Mouse (Mus musculus): ENCODE data around the gene Gm47841. TPM values are rescaled to one million over a fixed set of nuclear protein-coding genes. Genes with fewer than 3 reads are reported as not detected.

Gm47841 gene
- polyA plus RNA-seq, 1 experiment from 2014 or later = not detected

DNA sequence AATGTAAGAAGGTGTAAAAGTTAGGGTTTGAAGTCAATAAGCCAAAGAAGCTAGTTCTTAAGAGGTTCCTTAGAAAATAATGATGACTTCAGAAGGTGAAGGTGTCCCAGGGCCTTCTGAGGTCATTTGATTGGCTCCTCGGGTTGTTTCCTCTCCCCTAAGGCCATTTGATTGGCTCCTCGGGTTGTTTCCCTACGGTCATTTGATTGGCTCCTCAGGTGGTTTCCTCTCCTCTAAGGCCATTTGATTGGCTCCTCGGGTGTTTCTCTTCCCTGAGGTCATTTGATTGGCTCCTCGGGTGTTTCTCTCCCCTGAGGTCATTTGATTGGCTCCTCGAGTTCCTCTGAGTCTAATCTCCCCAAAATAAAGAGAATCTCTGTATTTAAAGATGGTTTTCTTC lies 35.8 kb downstream of the Gm47841 start:
- H3K4me3 ChIP-seq (ENCODE audit: low read depth, low read length) = no peak overlapping the region
- no peak overlapping the region for H3K9ac ChIP-seq (ENCODE audit: low read length)
- no peaks in the 10 kb centered on the region for H3K27me3 ChIP-seq (ENCODE audit: control insufficient read depth, insufficient read depth, low read length)
- no peaks in the 10 kb centered on the region for H3K4me1 ChIP-seq (replicated peaks; ENCODE audit: control insufficient read depth, insufficient read depth)
- ATAC-seq (ENCODE audit: low FRiP score, low TSS enrichment) (no peak), DNase-seq (ENCODE audit: low spot score) (no peak)
- TF ChIP-seq EP300 (optimal IDR thresholded peaks at IDR 0.05) (no peak), CTCF (IDR thresholded peaks at IDR 0.05; ENCODE audit: low read depth) (no peak)
- H3K9me3 ChIP-seq (ENCODE audit: control insufficient read depth, low read length) = no peaks in the 10 kb centered on the region
- H3K36me3 ChIP-seq (ENCODE audit: control insufficient read depth, insufficient read depth, low read length) = no peaks in the 10 kb centered on the region
- 91% methylated on average over 6 of the region's 6 CpGs for WGBS
- no peak overlapping the region for H3K27ac ChIP-seq (replicated peaks)
- no peak overlapping the region for H3K4me2 ChIP-seq (replicated peaks; ENCODE audit: low read depth)

DNA sequence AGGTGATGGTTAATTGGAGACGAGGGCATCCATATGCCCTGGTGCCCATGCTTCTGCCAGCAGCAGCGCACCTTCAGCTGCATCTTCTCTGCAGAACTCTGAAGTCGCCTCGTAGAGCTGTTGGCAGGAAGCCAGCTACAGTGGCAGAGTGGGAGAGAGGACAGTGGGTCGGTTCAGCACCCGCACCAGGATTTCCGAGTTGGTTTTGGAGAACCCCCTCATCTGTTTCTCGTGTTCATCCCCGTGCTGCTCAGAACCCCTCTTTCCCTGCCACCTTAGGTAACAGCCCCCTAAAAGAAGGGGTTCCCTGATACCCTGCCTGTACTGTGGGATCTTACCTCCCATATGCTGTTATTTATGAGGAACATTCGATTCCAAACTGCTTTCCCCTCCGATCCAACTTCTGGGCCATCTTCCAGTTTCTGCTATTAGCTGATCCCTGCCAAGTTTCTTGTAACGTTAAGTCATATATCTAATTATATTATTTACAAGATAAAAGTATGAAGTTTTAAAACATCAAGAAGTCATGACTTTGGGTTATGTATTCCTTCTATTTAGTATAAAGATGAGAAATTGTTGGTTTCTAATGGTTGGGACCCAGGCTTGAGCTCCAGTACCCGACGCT lies 38.7 kb downstream of the Gm47841 start:
- Histone ChIP-seq H3K4me2 (replicated peaks; ENCODE audit: low read depth) (no peak overlapping the region), H3K4me3 (ENCODE audit: low read depth, low read length) (no peak overlapping the region), H3K4me1 (replicated peaks; ENCODE audit: control insufficient read depth, insufficient read depth) (no peaks in the 10 kb centered on the region), H3K27me3 (ENCODE audit: control insufficient read depth, insufficient read depth, low read length) (no peaks in the 10 kb centered on the region), H3K27ac (replicated peaks) (no peak overlapping the region), H3K9ac (ENCODE audit: low read length) (no peak overlapping the region), H3K9me3 (ENCODE audit: control insufficient read depth, low read length) (no peaks in the 10 kb centered on the region), H3K36me3 (ENCODE audit: control insufficient read depth, insufficient read depth, low read length) (no peaks in the 10 kb centered on the region)
- TF ChIP-seq EP300 (optimal IDR thresholded peaks at IDR 0.05) = no peak
- no peak for TF ChIP-seq CTCF (IDR thresholded peaks at IDR 0.05; ENCODE audit: low read depth)
- ATAC-seq (ENCODE audit: low FRiP score, low TSS enrichment) = no peak
- DNase-seq (ENCODE audit: low spot score) = no peak
- WGBS = 53% methylated on average over 14 of the region's 14 CpGs

DNA sequence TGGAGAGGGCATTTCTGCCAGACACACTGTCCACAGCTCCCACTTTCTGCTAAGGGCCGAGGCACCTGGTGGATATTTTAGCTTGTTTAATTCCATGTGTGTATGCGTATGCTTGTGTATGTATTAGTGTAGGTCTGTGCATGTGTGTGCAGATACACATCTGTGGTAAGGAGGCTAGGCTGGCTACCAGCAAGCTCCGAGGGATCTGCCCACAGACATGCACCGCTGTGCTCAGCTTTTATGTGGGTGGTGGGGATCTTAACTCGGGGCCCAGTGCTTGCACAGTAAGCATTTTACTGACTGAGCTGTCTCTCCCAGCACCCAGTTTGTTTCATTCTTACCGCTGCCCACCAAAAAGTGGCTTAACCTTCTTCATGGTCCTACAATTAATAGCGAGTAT lies 40.0 kb downstream of the Gm47841 start:
- ATAC-seq (ENCODE audit: low FRiP score, low TSS enrichment) (no peak), DNase-seq (ENCODE audit: low spot score) (no peak)
- Histone ChIP-seq H3K4me3 (ENCODE audit: low read depth, low read length) (no peak overlapping the region; the same call in 1 of the 2 replicates), H3K9me3 (ENCODE audit: control insufficient read depth, low read length) (no peaks in the 10 kb centered on the region), H3K9ac (ENCODE audit: low read length) (no peak overlapping the region), H3K4me1 (replicated peaks; ENCODE audit: control insufficient read depth, insufficient read depth) (no peaks in the 10 kb centered on the region), H3K4me2 (replicated peaks; ENCODE audit: low read depth) (no peak overlapping the region), H3K27ac (replicated peaks) (no peak overlapping the region), H3K36me3 (ENCODE audit: control insufficient read depth, insufficient read depth, low read length) (no peaks in the 10 kb centered on the region), H3K27me3 (ENCODE audit: control insufficient read depth, insufficient read depth, low read length) (no peaks in the 10 kb centered on the region)
- TF ChIP-seq CTCF (IDR thresholded peaks at IDR 0.05; ENCODE audit: low read depth) = no peak
- no peak for TF ChIP-seq EP300 (optimal IDR thresholded peaks at IDR 0.05)
- WGBS = 86% methylated on average over 7 of the region's 7 CpGs

DNA sequence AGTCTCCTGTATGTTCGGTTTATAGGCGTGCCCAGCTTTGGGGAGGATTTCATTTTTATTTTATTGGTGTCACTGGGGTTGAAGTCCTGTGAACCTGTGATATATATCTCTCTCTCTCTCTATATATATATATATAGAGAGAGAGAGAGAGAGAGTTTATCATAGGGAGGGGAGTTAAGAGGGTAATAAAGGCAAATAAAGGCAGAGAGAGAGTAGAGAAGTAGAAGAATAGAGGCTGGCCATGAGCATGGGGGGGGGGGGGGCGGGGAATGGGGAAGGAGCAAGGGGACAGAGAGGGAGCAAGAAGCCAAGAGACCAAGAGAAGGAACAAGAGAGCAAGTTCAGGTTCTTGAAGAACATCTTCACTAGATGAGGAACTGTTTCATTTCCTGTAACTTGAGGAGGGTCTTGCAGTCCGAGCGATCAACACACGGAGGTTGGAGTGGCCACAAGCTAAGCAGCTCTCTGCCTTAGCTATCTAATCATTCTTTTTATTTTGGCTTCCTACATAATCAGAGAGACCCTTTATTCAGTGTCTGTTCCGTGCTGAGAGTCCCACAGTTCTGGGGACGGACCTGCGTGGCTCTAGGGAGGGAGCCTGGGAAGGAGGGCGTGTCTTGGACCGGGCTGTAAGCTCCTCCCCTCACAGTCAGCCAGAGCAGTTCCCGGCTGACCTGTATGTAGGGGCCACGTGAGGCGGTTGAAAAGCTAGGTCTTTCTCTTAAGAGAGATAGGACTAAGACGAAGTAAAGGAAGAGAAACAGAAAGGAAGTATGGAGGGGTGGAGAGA lies 40.8 kb downstream of the Gm47841 start:
- Histone ChIP-seq H3K9me3 (ENCODE audit: control insufficient read depth, low read length) (no peaks in the 10 kb centered on the region), H3K27me3 (ENCODE audit: control insufficient read depth, insufficient read depth, low read length) (no peaks in the 10 kb centered on the region), H3K4me1 (replicated peaks; ENCODE audit: control insufficient read depth, insufficient read depth) (no peaks in the 10 kb centered on the region), H3K9ac (ENCODE audit: low read length) (no peak overlapping the region), H3K4me2 (replicated peaks; ENCODE audit: low read depth) (peak overlapping the region; percentile 58), H3K4me3 (ENCODE audit: low read depth, low read length) (peak overlapping the region; percentile 31), H3K27ac (replicated peaks) (no peak overlapping the region), H3K36me3 (ENCODE audit: control insufficient read depth, insufficient read depth, low read length) (no peaks in the 10 kb centered on the region)
- ATAC-seq (ENCODE audit: low FRiP score, low TSS enrichment) (peak; percentile 87), DNase-seq (ENCODE audit: low spot score) (peak; percentile 70)
- TF ChIP-seq CTCF (IDR thresholded peaks at IDR 0.05; ENCODE audit: low read depth) (no peak), EP300 (optimal IDR thresholded peaks at IDR 0.05) (no peak)
- 11% methylated on average over 14 of the region's 15 CpGs for WGBS

DNA sequence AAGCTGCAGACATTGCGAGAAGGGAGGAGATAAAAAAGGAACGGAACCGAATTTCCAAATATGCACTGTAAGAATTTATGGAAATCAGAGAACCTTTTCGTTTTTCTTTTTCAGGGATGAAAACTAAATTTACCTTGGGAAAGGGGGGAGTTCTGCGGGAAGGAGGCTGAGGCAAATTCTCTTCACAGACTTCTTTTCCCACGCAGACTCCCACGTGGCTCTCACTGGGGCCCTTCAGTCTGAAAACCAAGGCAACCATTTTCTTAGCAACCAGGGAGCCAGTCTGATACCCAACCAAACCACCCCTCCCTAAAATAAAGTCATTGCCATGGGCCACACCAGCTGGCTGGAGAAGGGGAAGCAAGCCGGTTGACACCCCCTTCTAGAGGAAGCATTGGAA lies 41.5 kb downstream of the Gm47841 start:
- DNase-seq (ENCODE audit: low spot score) = no peak
- no peak for ATAC-seq (ENCODE audit: low FRiP score, low TSS enrichment)
- Histone ChIP-seq H3K36me3 (ENCODE audit: control insufficient read depth, insufficient read depth, low read length) (no peaks in the 10 kb centered on the region), H3K4me1 (replicated peaks; ENCODE audit: control insufficient read depth, insufficient read depth) (no peaks in the 10 kb centered on the region), H3K4me2 (replicated peaks; ENCODE audit: low read depth) (no peak overlapping the region), H3K9me3 (ENCODE audit: control insufficient read depth, low read length) (no peaks in the 10 kb centered on the region), H3K27me3 (ENCODE audit: control insufficient read depth, insufficient read depth, low read length) (no peaks in the 10 kb centered on the region), H3K9ac (ENCODE audit: low read length) (no peak overlapping the region), H3K27ac (replicated peaks) (no peak overlapping the region), H3K4me3 (ENCODE audit: low read depth, low read length) (no peak overlapping the region)
- TF ChIP-seq EP300 (optimal IDR thresholded peaks at IDR 0.05) = no peak
- no peak for TF ChIP-seq CTCF (IDR thresholded peaks at IDR 0.05; ENCODE audit: low read depth)
- 84% methylated on average over 8 of the region's 8 CpGs for WGBS

DNA sequence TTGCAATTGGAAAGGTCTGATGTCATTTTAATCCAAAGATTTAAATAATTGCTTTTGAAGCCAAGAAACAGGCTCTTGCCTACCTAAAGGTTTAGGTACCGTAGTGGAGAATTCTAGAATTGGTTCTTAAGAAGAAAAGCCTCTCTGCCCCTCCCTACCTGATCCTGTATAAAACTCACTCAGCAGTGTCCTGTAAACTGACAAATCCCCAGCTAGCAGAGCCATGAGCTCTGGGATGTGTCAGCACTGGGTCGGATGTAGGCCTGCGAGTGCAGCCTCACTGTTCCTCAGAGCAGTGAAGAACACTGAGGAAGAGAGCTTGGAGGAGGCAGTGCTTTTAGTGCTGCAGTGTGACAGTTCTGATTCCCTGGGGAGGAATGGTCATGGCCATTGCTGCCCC lies 42.7 kb downstream of the Gm47841 start:
- WGBS = 56% methylated on average over 3 of the region's 3 CpGs
- TF ChIP-seq CTCF (IDR thresholded peaks at IDR 0.05; ENCODE audit: low read depth) (no peak), EP300 (optimal IDR thresholded peaks at IDR 0.05) (no peak)
- Histone ChIP-seq H3K9ac (ENCODE audit: low read length) (no peak overlapping the region), H3K9me3 (ENCODE audit: control insufficient read depth, low read length) (no peaks in the 10 kb centered on the region), H3K36me3 (ENCODE audit: control insufficient read depth, insufficient read depth, low read length) (no peaks in the 10 kb centered on the region), H3K4me1 (replicated peaks; ENCODE audit: control insufficient read depth, insufficient read depth) (no peaks in the 10 kb centered on the region), H3K4me3 (ENCODE audit: low read depth, low read length) (no peak overlapping the region), H3K27ac (replicated peaks) (no peak overlapping the region), H3K27me3 (ENCODE audit: control insufficient read depth, insufficient read depth, low read length) (no peaks in the 10 kb centered on the region), H3K4me2 (replicated peaks; ENCODE audit: low read depth) (no peak overlapping the region)
- DNase-seq (ENCODE audit: low spot score) (no peak), ATAC-seq (ENCODE audit: low FRiP score, low TSS enrichment) (no peak)

All from stomach, postnatal 0 days (tissue).